Mouse (Mus musculus): ENCODE measurements around the gene Gm20388.

- TF ChIP-seq CHD2 (IDR thresholded peaks at IDR 0.05; ENCODE audit: low read depth, low read length), result no peak
- no peak for TF ChIP-seq MAFK (IDR thresholded peaks at IDR 0.05; ENCODE audit: insufficient read depth, low read depth, low read length)
Measured at GRCm38 (mm10) chr8:121995895-121996294, 2085.3 kb downstream of the Gm20388 start.
